In the genomic region with DNA sequence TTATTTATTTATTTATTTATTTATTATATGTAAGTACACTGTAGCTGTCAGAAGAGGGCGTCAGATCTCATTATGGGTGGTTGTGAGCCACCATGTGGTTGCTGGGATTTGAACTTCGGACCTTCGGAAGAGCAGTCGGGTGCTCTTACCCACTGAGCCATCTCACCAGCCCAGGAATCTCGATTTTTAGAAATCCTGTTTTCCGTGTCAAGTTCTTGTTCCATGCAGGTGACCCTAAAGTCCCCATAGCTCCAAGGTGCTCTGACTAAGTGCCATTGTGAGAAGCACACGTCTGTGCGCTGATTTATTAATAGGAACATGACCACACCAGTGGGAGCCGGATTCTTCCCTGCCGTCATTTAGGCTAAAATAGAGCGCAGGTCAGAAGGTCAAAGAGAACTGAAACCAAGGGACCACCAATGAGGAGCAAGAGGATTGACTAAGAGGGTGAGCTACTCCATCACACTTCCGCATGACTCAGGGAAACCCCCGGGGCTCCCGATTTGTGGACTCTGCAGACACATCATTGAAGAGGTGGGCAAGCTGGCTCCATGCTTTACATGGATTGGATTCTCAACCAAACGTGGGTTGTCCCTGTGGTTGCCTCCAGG, we compare ENCODE assay signal across 14 mouse cellular contexts. TPM values are rescaled to one million over a fixed set of nuclear protein-coding genes. Genes with fewer than 3 reads are reported as not detected.
A peak's percentile ranks its signal among the peaks of the same experiment; 100 is the strongest.
DNase-seq lines count a peak whose midpoint lies in the region; ATAC-seq lines count a peak whose summit lies in the region.
"Had no signal": no experiment of that assay in that cellular context is flagged by ENCODE, and none has a peak within 500 bp of the region (broad histone marks: within the 10 kb centered on the region; RNA-seq: fewer than 3 reads in every experiment).

No protein-coding gene starts in this region.

- H3K4me3 ChIP-seq in heart, embryonic 12.5 days = no peak overlapping the region
- H3K4me3 ChIP-seq: embryonic facial prominence, embryonic 12.5 days; hindbrain, embryonic 12.5 days; limb, embryonic 12.5 days had no signal

- peaks cover 13% of the 10 kb centered on the region for H3K4me1 ChIP-seq in heart, embryonic 12.5 days (replicated peaks)
- H3K4me1 ChIP-seq: embryonic facial prominence, embryonic 12.5 days had no signal

- H3K27me3 ChIP-seq in heart, embryonic 12.5 days (replicated peaks) = no peaks in the 10 kb centered on the region
- H3K27me3 ChIP-seq: embryonic facial prominence, embryonic 12.5 days; hindbrain, embryonic 12.5 days; limb, embryonic 12.5 days had no signal

- H3K9ac ChIP-seq in heart, embryonic 12.5 days = no peak overlapping the region
- H3K9ac ChIP-seq: embryonic facial prominence, embryonic 12.5 days; hindbrain, embryonic 12.5 days; limb, embryonic 12.5 days had no signal

- intact Hi-C loops in left cerebral cortex, postnatal 36 days (cut with DNase I) = no loop called here

- 62% methylated on average over 15 of the region's 15 CpGs for WGBS in heart, embryonic 12.5 days

- DNase-seq in kidney, adult 11 months = peak; percentile 23
- no peak for DNase-seq in kidney, postnatal 14 days
- peak; percentile 58 for DNase-seq in ES-CJ7 (ENCODE audit: low read depth, low spot score)
- DNase-seq in lung, postnatal 4 days = peak; percentile 49 to 53
- no peak for DNase-seq in left cerebral cortex, postnatal 36 days (ENCODE audit: low spot score in 2 of 2)
- no peak for DNase-seq in ovary, adult 18-20 months (ENCODE audit: low spot score)
- no peak for DNase-seq in yolk sac, embryonic 10.5 days (ENCODE audit: low spot score)

- no peak overlapping the region; the same call in 1 of the 2 replicates for H3K27ac ChIP-seq in heart, embryonic 12.5 days (ENCODE audit: poor library complexity, severe bottlenecking)
- H3K27ac ChIP-seq: embryonic facial prominence, embryonic 12.5 days; hindbrain, embryonic 12.5 days; limb, embryonic 12.5 days; stomach, postnatal 0 days had no signal

- peak; percentile 15; the same call in 1 of the 2 replicates for ATAC-seq in heart, embryonic 12.5 days (ENCODE audit: insufficient number of reproducible peaks, low FRiP score)
- ATAC-seq: forebrain, embryonic 16.5 days; midbrain, embryonic 16.5 days had no signal

- H3K9me3 ChIP-seq in heart, embryonic 12.5 days (replicated peaks) = no peaks in the 10 kb centered on the region
- H3K9me3 ChIP-seq: embryonic facial prominence, embryonic 12.5 days; hindbrain, embryonic 12.5 days; limb, embryonic 12.5 days had no signal

- H3K36me3 ChIP-seq in heart, embryonic 12.5 days = no peaks in the 10 kb centered on the region
- H3K36me3 ChIP-seq: embryonic facial prominence, embryonic 12.5 days; hindbrain, embryonic 12.5 days; limb, embryonic 12.5 days had no signal

- H3K4me2 ChIP-seq in heart, embryonic 12.5 days = no peak overlapping the region
- H3K4me2 ChIP-seq: embryonic facial prominence, embryonic 12.5 days; hindbrain, embryonic 12.5 days; limb, embryonic 12.5 days had no signal

RNA-seq across cellular contexts. Expression of a gene that starts 4.5 kb away (rescaled TPM):
- 41.3 and 42.0 TPM in 2 replicates for polyA plus RNA-seq in heart, embryonic 12.5 days (2016; fragmentation: Nextera tagmentation; extraction: Ambion mirVana)
- total RNA-seq in left cerebral cortex, postnatal 36 days (2021) = 10 to 100 TPM; 18.5 to 26.9 TPM

RNA-seq across cellular contexts. Expression of a gene that starts 30.4 kb away (rescaled TPM):
- 2.0 and 2.4 TPM in 2 replicates for polyA plus RNA-seq in heart, embryonic 12.5 days (2016; fragmentation: Nextera tagmentation; extraction: Ambion mirVana)
- total RNA-seq in left cerebral cortex, postnatal 36 days (2021) = 10 to 100 TPM; 13.4 to 15.2 TPM

Comparison
In these comparisons a context has a peak if more than half of its experiments do, and no peak if none do; other contexts are left out.
1. DNase-seq: peak in kidney, adult 11 months (single experiment), ES-CJ7 (single experiment) and lung, postnatal 4 days (2 of 2); none in kidney, postnatal 14 days (single experiment), left cerebral cortex, postnatal 36 days (0 of 2), ovary, adult 18-20 months (single experiment) and yolk sac, embryonic 10.5 days (single experiment).